Mouse (Mus musculus) bone marrow, adult 2 months (tissue): ENCODE results near the gene Phb2.
A peak's percentile ranks its signal among the peaks of the same experiment; 100 is the strongest.

ENCODE experiments used
- CTCF ChIP-seq: fragments of 200-500 bp; IDR thresholded peaks from 2 replicates; pipeline ENCODE4 v1.5.1; 2011; ENCODE audit warnings: low read length, control low read depth; ENCODE audit not compliant: control insufficient read depth, insufficient read depth
- POLR2A ChIP-seq: fragments of 200-500 bp; IDR thresholded peaks from 2 replicates; pipeline ENCODE4 v1.6.1; 2011; ENCODE audit warnings: low read depth, mild to moderate bottlenecking, control low read depth, low read length, borderline replicate concordance; ENCODE audit not compliant: control insufficient read depth

GRCm38 (mm10) chr6:124759259-124759658 is 47.1 kb downstream of the Phb2 start:
- TF ChIP-seq CTCF (peak; percentile 98), POLR2A (no peak)
